Mouse (Mus musculus) MEL-GATA-1-ER (cell line): ENCODE results near the gene Ppp1r15a.
A peak's percentile ranks its signal among the peaks of the same experiment; 100 is the strongest.
"Not testable (repeated sequence)": the region's sequence is repeated elsewhere in the genome, so short reads cannot be mapped to it uniquely, and the experiment has no call there.

ENCODE experiments used
- DNase-seq: peaks from one replicate; pipeline ENCODE4 v3.0.0-alpha.2; 2012; ENCODE audit warnings: low read depth; ENCODE audit errors: extremely low read depth

Ppp1r15a gene

DNA sequence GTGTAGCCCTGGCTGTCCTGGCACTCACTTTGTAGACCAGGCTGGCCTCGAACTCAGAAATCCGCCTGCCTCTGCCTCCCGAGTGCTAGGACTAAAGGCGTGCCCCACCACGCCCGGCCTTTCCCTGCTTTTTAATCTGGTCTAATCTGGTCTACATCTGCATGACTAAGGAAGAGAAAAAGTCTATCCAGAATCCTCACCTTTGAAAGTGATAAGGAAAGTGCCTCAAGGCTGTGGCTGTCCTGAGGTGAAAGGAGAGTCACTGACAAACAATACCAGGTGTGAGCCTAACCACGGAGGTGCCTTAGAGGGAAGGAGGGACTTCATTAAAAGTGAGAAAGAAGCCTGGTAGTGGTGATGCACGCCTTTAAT, 25.4 kb upstream of the Ppp1r15a start:
- no peak for DNase-seq

DNA sequence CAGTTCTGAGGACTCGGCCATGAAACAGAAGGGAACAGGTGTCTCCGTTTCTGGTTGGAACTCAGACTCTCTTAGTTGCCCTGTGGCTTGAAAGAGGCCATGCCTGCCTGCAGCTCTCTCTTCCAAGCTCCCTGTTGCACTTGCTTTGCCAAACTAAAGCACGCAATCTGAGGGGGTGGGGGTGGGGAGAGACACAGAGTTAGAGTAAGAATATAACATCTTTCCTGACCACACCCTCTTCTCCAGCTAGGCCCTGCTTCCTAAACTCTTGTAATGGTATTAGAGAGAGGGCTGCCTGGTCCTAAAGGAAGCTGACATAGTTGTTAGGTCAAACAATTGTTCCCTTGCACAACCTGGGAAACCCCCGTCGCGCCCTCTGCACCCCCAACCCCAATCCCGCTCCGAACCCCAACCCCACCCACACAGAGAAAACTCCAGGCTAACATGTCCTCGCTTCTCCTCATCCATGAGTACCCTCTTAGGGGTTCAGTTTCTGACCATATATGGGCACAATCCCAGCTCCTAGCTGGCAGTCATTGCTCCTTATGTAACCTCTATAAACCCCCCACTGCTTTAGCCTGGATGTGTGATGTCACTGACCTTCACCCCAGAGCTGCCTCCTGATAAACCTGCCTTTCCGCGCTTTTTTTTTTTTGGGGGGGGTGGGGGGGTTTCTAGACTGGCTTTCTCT, 24.9 kb upstream of the Ppp1r15a start:
- DNase-seq, result no peak

DNA sequence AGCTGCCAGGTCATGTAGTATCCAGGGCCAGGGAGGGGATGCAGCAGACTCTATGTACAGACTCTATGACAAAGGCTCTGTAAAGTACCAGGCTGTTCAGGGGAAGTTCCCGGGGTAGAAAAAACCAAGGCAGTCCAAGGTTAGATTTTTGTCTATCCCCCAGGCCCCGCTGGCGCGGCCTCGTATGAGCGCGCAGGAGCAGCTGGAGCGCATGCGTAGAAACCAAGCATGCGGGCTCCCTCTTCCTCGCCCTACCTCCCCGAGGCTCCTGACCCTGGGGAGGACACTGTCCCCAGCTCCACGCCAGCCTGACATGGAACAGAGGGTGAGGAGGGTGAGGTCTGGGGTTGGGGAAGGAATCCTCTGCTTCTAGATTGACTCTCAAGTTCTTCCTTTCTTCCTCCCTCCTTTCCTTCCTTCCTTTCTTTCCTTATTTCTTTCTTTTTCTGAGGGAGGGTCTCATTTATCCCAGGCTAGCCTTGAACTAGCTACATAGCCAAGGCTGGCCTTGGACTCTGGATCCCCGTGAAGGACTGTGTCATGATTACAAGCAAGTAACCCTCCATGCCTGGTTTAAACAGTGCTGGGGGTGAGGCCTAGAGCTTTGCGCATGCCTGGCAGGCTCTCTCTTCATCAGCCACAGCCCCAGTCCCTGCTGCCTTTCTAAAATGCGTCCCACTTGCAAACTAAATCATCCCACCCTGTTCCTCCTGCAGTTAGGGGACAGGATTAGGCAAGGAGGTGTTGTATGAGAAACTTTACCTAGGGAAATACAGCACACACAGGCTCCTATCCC, 23.8 kb upstream of the Ppp1r15a start:
- DNase-seq, result no peak

- DNase-seq, result no peak
Observed at GRCm38 (mm10) chr7:45544525-45544924, 18.5 kb upstream of the Ppp1r15a start.

DNA sequence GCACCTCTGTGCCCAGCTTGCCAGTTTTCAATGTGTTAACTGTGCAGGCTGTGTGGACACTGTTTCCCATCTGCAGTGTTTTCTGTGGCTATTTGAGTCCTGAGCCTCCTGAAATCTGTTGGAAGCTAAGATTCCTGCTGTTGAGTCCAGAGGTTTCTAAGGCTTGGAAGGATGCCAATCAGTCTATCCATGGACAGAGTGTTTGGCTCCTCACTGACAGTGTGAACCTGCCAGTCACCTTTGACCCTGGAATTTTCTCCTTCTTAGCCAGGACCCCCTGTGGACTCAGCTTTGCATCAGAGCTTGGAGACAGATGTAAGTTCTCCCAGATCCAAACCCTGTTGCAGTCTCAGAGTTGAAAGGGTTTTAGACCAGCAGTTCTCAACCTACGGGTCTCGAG, 14.1 kb upstream of the Ppp1r15a start:
- no peak for DNase-seq

GRCm38 (mm10) chr7:45539095-45539494, 13.0 kb upstream of the Ppp1r15a start:
- DNase-seq, result no peak

DNA sequence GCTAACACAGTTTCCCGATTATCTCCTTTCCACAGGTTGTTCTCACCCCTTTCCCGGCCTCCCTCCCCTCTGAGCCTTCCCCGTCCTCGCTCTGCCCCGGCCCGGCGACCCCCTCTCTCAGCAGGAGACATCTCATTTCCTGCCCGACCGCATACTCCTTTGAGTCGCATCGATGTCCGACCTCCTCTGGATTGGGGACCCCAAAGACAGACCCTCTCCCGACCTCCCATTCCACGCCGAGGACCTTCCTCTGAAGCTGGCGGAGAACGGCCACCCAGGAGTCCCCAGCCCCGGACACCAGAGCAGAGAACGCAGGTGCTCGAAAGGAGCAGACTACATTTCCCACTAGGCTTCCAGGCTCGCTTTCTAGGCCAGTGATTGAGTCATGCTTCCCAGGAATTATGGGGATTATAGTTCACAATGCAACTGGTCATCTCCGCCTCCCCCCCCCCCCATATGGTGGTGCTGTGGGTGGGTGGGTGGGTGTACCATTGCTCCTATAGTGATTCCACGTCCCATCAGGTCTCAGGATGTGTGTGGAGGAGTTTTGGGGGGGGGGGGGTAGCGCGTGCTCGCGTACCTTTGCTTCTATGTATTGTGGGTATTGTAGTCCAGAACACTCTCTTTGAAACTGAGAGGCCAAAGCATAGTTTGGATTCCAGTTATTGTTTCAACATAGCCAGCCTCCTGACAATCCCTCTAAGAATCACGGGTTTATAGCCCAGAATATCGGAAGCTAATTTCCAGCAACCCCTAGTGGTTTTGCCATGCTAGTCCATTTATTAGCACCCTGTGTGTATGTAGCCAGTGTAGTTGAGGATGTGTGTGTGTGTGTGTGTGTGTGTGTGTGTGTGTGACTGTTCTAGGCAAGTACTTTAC, 12.3 kb upstream of the Ppp1r15a start:
- no peak for DNase-seq

GRCm38 (mm10) chr7:45537602-45538001, 11.5 kb upstream of the Ppp1r15a start:
- DNase-seq, result no peak

- no peak for DNase-seq
Observed at GRCm38 (mm10) chr7:45535676-45536075, 9.6 kb upstream of the Ppp1r15a start.

GRCm38 (mm10) chr7:45530643-45531042, 4.6 kb upstream of the Ppp1r15a start:
- DNase-seq, result no peak

DNA sequence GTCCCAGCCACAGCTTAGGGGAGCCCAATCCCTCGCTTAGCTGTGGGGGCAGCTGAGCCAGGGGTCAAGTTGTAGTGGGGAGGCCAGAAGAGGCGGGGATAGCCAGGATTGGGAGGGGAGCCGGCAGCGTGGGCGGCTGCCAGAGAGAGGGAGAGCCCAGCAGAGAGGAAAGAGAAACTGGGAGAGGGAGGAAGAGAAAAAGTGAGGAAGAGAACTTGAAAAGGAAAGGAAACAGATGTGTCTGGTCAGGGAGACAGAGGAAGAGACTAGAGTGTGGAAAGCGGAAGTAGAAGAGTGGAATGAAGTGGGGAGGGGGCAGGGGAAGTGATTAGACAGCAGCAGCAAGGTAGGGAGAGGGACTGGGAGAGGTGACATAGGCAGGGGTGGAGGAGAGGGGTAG, 3.4 kb upstream of the Ppp1r15a start:
- DNase-seq, result no peak

DNA sequence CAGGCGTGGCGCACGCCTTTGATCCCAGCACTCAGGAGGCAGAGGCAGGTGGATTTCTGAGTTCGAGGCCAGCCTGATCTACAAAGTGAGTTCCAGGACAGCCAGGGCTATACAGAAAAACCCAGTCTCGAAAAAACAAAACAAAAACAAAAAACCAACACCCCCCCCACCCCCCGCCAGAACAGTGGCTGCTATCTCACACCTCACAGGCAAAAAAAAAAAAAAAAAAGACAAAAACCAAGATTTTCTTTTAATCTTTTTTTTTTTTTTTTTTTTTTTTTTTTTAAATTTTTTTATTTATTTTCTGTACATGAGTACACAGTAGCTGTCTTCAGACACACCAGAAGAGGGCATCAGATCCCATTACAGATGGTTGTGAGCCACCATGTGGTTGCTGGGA, 1.1 kb upstream of the Ppp1r15a start:
- not testable (repeated sequence) for DNase-seq

GRCm38 (mm10) chr7:45526474-45527120, 529 bp upstream of the Ppp1r15a start:
- DNase-seq, result no peak

- DNase-seq, result peak; percentile 96
Observed at GRCm38 (mm10) chr7:45524841-45525621, 1.0 kb downstream of the Ppp1r15a start.

DNA sequence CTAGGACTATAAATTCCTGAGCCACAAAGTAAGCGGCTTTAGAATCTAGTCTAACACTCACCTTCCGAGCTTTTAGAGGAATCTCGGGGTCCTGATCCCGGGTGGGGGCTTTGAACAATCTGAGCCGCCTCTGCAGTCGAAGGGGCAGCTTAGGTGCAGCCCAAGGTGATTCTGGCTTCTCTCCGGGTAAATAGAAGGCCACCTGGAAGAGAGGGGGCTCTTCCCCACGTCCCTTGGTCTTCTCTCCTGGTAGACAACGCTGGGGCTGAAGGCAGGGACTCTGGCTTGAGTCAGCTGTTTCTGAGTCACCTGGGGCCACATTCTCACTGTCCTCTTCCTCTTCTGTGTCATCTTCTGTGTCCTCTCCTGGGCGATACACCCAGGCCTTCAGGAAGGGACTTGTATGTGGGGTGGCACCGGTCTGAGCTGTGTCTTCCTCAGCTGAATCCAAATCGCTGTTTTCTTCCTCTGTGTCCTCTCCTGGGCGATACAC, 2.3 kb downstream of the Ppp1r15a start:
- no peak for DNase-seq

GRCm38 (mm10) chr7:45522957-45523676, 3.0 kb downstream of the Ppp1r15a start:
- no peak for DNase-seq

- DNase-seq, result no peak
Observed at GRCm38 (mm10) chr7:45522194-45522752, 3.8 kb downstream of the Ppp1r15a start.

GRCm38 (mm10) chr7:45521728-45522184, 4.3 kb downstream of the Ppp1r15a start:
- DNase-seq, result peak; percentile 88

DNA sequence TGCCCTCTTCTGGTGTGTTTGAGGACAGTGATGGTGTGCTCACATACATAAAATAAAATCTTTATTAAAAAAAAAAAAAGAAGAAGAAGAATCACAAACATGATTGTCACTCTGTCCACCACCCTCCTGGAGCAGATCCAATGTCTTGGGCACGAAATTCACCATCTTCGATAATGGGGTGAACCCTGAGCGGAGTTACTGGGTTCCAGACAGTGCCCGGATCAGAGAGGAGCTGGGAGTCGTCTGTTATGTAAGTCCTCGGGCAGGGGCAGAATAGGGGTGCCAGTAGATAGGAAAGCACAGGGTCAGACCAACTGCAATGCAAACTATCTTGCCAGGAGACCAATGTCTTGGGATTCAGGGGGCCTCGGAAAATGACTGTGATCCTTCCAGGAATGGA, 5.5 kb downstream of the Ppp1r15a start:
- DNase-seq, result no peak
